Comparison of ENCODE assay signal across 18 mouse cellular contexts in genomic region chr7:46401371-46402180, GRCm38 (mm10). TPM values are rescaled to one million over a fixed set of nuclear protein-coding genes. Genes with fewer than 3 reads are reported as not detected.
DNase-seq lines count a peak whose midpoint lies in the region; ATAC-seq lines count a peak whose summit lies in the region.
"Had no signal": no experiment of that assay in that cellular context is flagged by ENCODE, and none has a peak within 500 bp of the region (broad histone marks: within the 10 kb centered on the region; RNA-seq: fewer than 3 reads in every experiment).

No protein-coding gene starts in this region.

- peak; percentile 61 for DNase-seq in cerebellum, adult 9-10 months
- DNase-seq in cerebellum, postnatal 10 days: no peak
- no peak for DNase-seq in midbrain, embryonic 11.5 days (ENCODE audit: low spot score, missing footprints)
- no peak for DNase-seq in hindbrain, embryonic 14.5 days (ENCODE audit: low spot score)
- DNase-seq in frontal cortex, postnatal 36 days (ENCODE audit: low spot score in 2 of 2): no peak
- DNase-seq in MN1 (ENCODE audit: low spot score): no peak
- DNase-seq: adrenal gland, adult 2 months; embryo, embryonic 11 days; kidney, adult 18-20 months; kidney, postnatal 25 days; liver; lung, embryonic 14.5 days; right cerebral cortex, postnatal 25 days had no signal

- no peak overlapping the region for H3K27ac ChIP-seq in midbrain, embryonic 13.5 days
- H3K27ac ChIP-seq in midbrain, embryonic 11.5 days (ENCODE audit: low read depth, low read length): no peak overlapping the region
- H3K27ac ChIP-seq in hindbrain, embryonic 14.5 days: no peak overlapping the region
- H3K27ac ChIP-seq in neural tube, embryonic 15.5 days (replicated peaks): no peak overlapping the region
- H3K27ac ChIP-seq: heart, embryonic 13.5 days; macrophage had no signal

- peaks cover 5% of the 10 kb centered on the region; the same call in 1 of the 2 replicates for H3K36me3 ChIP-seq in midbrain, embryonic 13.5 days
- no peaks in the 10 kb centered on the region for H3K36me3 ChIP-seq in midbrain, embryonic 11.5 days (ENCODE audit: control insufficient read depth, insufficient read depth, low read length)
- H3K36me3 ChIP-seq in hindbrain, embryonic 14.5 days (replicated peaks; ENCODE audit: control insufficient read depth, insufficient read depth): peaks cover 11% of the 10 kb centered on the region; the same call in 1 of the 2 replicates
- no peaks in the 10 kb centered on the region; the same call in 1 of the 2 replicates for H3K36me3 ChIP-seq in neural tube, embryonic 15.5 days
- H3K36me3 ChIP-seq: G1E; heart, embryonic 13.5 days had no signal

- H3K9me3 ChIP-seq in midbrain, embryonic 13.5 days: no peaks in the 10 kb centered on the region
- H3K9me3 ChIP-seq in midbrain, embryonic 11.5 days (ENCODE audit: control insufficient read depth, low read length): no peaks in the 10 kb centered on the region
- H3K9me3 ChIP-seq in hindbrain, embryonic 14.5 days (ENCODE audit: control insufficient read depth, low read length): no peaks in the 10 kb centered on the region
- no peaks in the 10 kb centered on the region for H3K9me3 ChIP-seq in neural tube, embryonic 15.5 days (replicated peaks)
- H3K9me3 ChIP-seq: heart, embryonic 13.5 days had no signal

- ATAC-seq in midbrain, embryonic 13.5 days: no peak
- ATAC-seq in midbrain, embryonic 11.5 days (ENCODE audit: low FRiP score): no peak
- no peak for ATAC-seq in hindbrain, embryonic 14.5 days (ENCODE audit: low FRiP score)
- no peak for ATAC-seq in neural tube, embryonic 15.5 days (ENCODE audit: low FRiP score)

- no peak overlapping the region for H3K4me3 ChIP-seq in midbrain, embryonic 13.5 days (replicated peaks)
- H3K4me3 ChIP-seq in midbrain, embryonic 11.5 days (ENCODE audit: low read depth, low read length): no peak overlapping the region
- peak overlapping the region; percentile 84 for H3K4me3 ChIP-seq in hindbrain, embryonic 14.5 days (replicated peaks; ENCODE audit: low read length)
- peak overlapping the region; percentile 78 for H3K4me3 ChIP-seq in neural tube, embryonic 15.5 days (replicated peaks)
- H3K4me3 ChIP-seq: heart, embryonic 13.5 days had no signal

- peaks cover 59% of the 10 kb centered on the region for H3K4me1 ChIP-seq in midbrain, embryonic 13.5 days (replicated peaks)
- H3K4me1 ChIP-seq in midbrain, embryonic 11.5 days (ENCODE audit: control insufficient read depth, insufficient read depth, low read length): peaks cover 4% of the 10 kb centered on the region; the same call in 1 of the 2 replicates
- peaks cover 42% of the 10 kb centered on the region for H3K4me1 ChIP-seq in hindbrain, embryonic 14.5 days (replicated peaks; ENCODE audit: control insufficient read depth, insufficient read depth, low read length)
- peaks cover 64% of the 10 kb centered on the region for H3K4me1 ChIP-seq in neural tube, embryonic 15.5 days

- no peak overlapping the region for H3K9ac ChIP-seq in midbrain, embryonic 13.5 days (replicated peaks)
- no peak overlapping the region for H3K9ac ChIP-seq in midbrain, embryonic 11.5 days (ENCODE audit: low read length)
- 0 out of 2 replicates have a peak overlapping the region, but pooled peaks have one; percentile 32 for H3K9ac ChIP-seq in hindbrain, embryonic 14.5 days
- no peak overlapping the region for H3K9ac ChIP-seq in neural tube, embryonic 15.5 days (replicated peaks)
- H3K9ac ChIP-seq: heart, embryonic 13.5 days; lung, embryonic 14.5 days had no signal

- H3K4me2 ChIP-seq in midbrain, embryonic 13.5 days (replicated peaks): peak overlapping the region; percentile 75
- H3K4me2 ChIP-seq in midbrain, embryonic 11.5 days: no peak overlapping the region
- peak overlapping the region; percentile 72 for H3K4me2 ChIP-seq in hindbrain, embryonic 14.5 days (replicated peaks)
- H3K4me2 ChIP-seq in neural tube, embryonic 15.5 days: peak overlapping the region; percentile 81
- H3K4me2 ChIP-seq: heart, embryonic 13.5 days; lung, embryonic 14.5 days had no signal

- H3K27me3 ChIP-seq in midbrain, embryonic 13.5 days: peaks cover 31% of the 10 kb centered on the region
- H3K27me3 ChIP-seq in midbrain, embryonic 11.5 days (ENCODE audit: control insufficient read depth, insufficient read depth, low read length): peaks cover 29% of the 10 kb centered on the region
- peaks cover 4% of the 10 kb centered on the region; the same call in 1 of the 2 replicates for H3K27me3 ChIP-seq in hindbrain, embryonic 14.5 days (ENCODE audit: control insufficient read depth, insufficient read depth, low read length)
- H3K27me3 ChIP-seq in neural tube, embryonic 15.5 days (replicated peaks): peaks cover 8% of the 10 kb centered on the region

- WGBS in midbrain, embryonic 13.5 days: 71% methylated on average over 3 of the region's 3 CpGs
- WGBS in midbrain, embryonic 11.5 days: 77% methylated on average over 3 of the region's 3 CpGs
- WGBS in hindbrain, embryonic 14.5 days: 71% methylated on average over 3 of the region's 3 CpGs
- 73% methylated on average over 3 of the region's 3 CpGs for WGBS in neural tube, embryonic 15.5 days

RNA-seq across cellular contexts. Expression of gene Kcnc1, which starts 5.3 kb away (rescaled TPM):
- 8.0 and 8.5 TPM in 2 replicates for polyA plus RNA-seq in midbrain, embryonic 13.5 days (2015; fragmentation: Nextera tagmentation; extraction: Ambion mirVana)
- polyA plus RNA-seq in midbrain, embryonic 11.5 days (2014; fragmentation: Nextera tagmentation; extraction: Ambion mirVana): 1.4 and 1.8 TPM in 2 replicates
- polyA plus RNA-seq in hindbrain, embryonic 14.5 days (2014; fragmentation: Nextera tagmentation; extraction: Ambion mirVana): 16.6 and 20.8 TPM in 2 replicates
- polyA plus RNA-seq in neural tube, embryonic 15.5 days (2015; fragmentation: Nextera tagmentation; extraction: Ambion mirVana): 16.8 and 19.4 TPM in 2 replicates
- polyA plus RNA-seq: G1E, macrophage had no signal

RNA-seq across cellular contexts. Expression of gene Myod1, which starts 25.3 kb away (rescaled TPM):
- polyA plus RNA-seq in midbrain, embryonic 13.5 days (2015; fragmentation: Nextera tagmentation; extraction: Ambion mirVana): not detected in 2 replicates
- 0.11 TPM in 1 of 2 replicates, not detected in the other for polyA plus RNA-seq in midbrain, embryonic 11.5 days (2014; fragmentation: Nextera tagmentation; extraction: Ambion mirVana)
- polyA plus RNA-seq in hindbrain, embryonic 14.5 days (2014; fragmentation: Nextera tagmentation; extraction: Ambion mirVana): 0.10 and 0.11 TPM in 2 replicates
- 2.2 and 2.3 TPM in 2 replicates for polyA plus RNA-seq in neural tube, embryonic 15.5 days (2015; fragmentation: Nextera tagmentation; extraction: Ambion mirVana)
- polyA plus RNA-seq: adrenal gland, adult 2 months; G1E; macrophage had no signal

Comparison
In these comparisons a context has a peak if more than half of its experiments do, and no peak if none do; other contexts are left out.
1. H3K4me3 ChIP-seq: peak in hindbrain, embryonic 14.5 days (single experiment) and neural tube, embryonic 15.5 days (single experiment); none in midbrain, embryonic 13.5 days (single experiment) and midbrain, embryonic 11.5 days (single experiment).